Mouse (Mus musculus) hematopoietic stem cell, adult 5-6 weeks (primary cell): ENCODE results near the gene D630023F18Rik. TPM values are rescaled to one million over a fixed set of nuclear protein-coding genes. Genes with fewer than 3 reads are reported as not detected.

ENCODE experiments used
- ATAC-seq, 2 experiments: fragments of 125-278 bp in 1 of 2; replicated peaks in 1 of 2; 2 replicates each; pipeline ENCODE4 v1.8.0; 2016 to 2017; ENCODE audit warnings: inconsistent platforms in 2 of 2, mild to moderate bottlenecking in 2 of 2, moderate number of reproducible peaks in 2 of 2, low read depth in 1 of 2, moderate TSS enrichment in 1 of 2; ENCODE audit not compliant: low FRiP score in 2 of 2, poor library complexity in 2 of 2, severe bottlenecking in 2 of 2, insufficient read depth in 1 of 2, low TSS enrichment in 1 of 2
- total RNA-seq: library from RNA; stranded (forward); fragments of 172-1452, 232-1000 nt; gene quantifications from 2 replicates; pipeline ENCODE4 v1.2.3, GENCODE M21; 2017

D630023F18Rik gene
- total RNA-seq: 1.4 TPM in 1 of 2 replicates, not detected in the other

DNA sequence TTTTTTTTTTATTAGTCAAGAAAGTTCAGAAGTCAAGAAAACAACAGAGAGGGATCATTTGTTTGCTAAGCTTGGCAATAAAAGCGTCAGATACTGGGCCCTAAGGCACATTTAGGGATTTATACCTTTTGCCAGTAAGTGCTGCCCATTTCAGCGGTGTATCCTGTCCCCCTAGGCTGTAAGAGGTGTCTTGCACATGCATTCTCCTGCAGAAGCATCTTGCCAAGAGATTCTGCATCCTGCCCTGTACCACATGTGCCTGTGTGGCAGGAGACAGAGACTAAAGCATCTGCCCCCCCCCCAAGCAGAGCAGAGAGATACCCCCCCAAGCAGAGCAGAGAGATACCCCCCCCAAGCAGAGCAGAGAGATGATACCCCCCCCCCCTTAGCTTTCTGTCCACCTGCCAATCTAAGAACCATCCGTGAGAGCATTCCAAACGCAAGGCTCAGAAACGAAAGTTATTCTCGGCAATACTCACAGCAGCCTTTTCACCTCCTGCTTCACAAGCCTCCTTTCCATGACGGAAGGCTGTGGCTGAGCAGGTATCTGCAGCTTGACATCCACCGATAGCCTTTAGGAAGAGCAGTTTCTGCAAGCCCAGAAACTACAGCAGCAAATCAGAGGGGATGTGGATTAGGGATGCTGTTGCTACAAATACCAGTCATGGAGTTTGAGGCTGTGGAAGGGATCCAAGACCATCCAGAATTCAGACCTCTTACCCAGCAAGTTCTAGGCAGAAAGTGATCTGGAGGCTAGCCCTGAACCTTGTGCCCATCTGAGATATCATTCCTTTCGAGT lies at the start of gene D630023F18Rik:
TSS of gene D630023F18Rik (minus strand) at position 641 of the 799 bp plus-strand sequence.
- no peak for ATAC-seq

- ATAC-seq: no peak
These were observed 48.6 kb upstream of the D630023F18Rik start for GRCm38 (mm10) chr1:65171579-65171978.

GRCm38 (mm10) chr1:65169947-65170346 lies 46.9 kb upstream of the D630023F18Rik start:
- ATAC-seq: no peak

DNA sequence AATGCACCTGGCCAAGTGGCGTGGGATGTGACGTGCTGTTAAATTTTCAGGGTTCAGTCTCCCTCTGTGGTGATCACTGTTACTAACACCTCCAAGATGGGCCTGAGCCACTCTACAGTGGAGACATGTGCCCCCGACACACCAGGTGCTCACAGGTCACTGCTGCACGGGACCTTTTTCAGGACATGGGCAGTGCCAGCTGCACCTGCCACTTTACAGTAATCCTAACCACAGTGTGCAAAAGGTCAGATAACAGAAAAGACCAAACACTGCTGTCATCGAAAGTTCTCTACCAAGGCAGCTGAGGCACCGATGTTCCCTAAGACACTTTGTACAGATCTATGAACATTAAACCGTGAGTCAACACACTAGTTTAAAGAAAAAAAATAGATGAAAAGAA lies 46.5 kb upstream of the D630023F18Rik start:
- no peak for ATAC-seq

- no peak for ATAC-seq
These were observed 44.5 kb upstream of the D630023F18Rik start for GRCm38 (mm10) chr1:65167496-65167895.

GRCm38 (mm10) chr1:65162210-65162609 lies 39.2 kb upstream of the D630023F18Rik start:
- no peak for ATAC-seq

GRCm38 (mm10) chr1:65156111-65156510 lies 33.1 kb upstream of the D630023F18Rik start:
- no peak for ATAC-seq

- no peak for ATAC-seq
These were observed 31.8 kb upstream of the D630023F18Rik start for GRCm38 (mm10) chr1:65154814-65155213.

DNA sequence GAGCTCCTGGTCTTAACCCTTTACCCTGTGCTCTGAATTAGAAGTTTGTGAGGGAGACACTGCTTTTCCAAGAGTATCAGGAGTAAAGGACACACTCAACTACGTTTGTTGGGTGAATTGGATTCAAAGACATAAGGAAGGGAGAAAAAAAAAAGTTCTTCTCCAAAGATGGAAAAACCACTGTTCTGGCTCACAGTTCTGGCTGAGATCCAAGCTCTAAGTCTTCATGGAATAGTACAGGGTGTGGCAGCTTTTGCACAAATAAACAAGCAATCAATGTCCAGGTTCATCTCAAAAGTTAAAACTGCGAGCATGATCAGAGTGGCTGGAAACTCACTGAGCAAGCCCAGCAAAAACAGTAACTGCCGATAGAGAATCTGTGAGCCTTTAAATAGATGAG lies 25.0 kb upstream of the D630023F18Rik start:
- ATAC-seq: no peak

DNA sequence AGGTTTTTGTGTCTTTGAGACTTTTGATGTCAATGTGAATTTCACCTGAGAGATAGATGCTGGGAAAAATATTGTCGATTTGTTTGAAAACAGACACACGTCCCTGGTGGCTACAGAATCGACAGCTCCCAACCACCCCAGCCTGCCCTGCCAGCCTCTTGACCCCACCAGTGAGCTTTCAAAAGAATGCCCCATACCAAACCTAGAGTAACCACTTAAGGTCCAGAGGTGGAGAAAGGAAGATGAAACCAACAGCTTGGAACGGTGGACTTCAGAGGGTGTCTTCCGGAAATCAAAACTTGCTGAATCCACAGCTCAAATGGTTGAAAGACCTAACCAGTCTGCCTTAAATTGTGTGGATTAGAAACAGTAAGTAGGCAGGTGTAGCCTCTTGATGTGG lies 24.3 kb upstream of the D630023F18Rik start:
- no peak for ATAC-seq

DNA sequence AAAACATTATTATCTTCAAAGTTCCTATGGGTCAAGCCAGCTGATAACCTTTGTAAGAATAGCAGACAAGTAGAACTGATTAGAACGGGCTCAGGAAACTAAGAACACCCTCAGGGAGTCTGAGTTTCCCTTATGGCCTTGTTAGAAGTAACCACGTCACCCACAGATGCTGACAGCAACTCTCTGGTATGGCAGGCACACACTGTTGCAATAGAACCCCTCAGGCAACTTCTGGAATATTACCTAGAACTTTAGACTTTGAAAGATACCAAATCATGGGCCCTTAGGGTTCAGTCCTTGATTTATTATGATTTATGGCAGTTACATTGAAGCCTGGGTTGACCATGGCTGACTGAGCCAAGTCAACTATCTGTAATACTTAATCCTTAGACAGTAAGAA lies 23.6 kb upstream of the D630023F18Rik start:
- no peak for ATAC-seq

DNA sequence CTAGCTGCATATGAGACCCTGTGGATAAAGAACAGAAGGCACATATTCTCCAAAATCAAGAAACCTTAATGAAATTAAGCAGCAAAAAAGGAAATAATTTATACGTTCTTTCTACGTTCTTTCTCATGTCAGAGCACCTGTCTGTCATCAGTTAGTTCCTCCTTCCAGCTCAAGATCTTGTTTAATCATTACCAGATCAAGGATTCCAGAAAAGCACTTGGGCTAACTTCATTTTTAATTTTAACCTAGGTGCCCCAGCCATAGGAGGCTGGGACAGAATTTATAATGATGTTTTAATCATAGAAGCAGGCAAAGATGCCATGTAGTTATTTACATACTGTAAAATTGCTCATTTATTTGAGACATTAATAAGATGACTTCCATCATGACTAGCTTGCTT lies 21.8 kb upstream of the D630023F18Rik start:
- no peak for ATAC-seq

GRCm38 (mm10) chr1:65137560-65137959 lies 14.5 kb upstream of the D630023F18Rik start:
- ATAC-seq: no peak

- no peak for ATAC-seq
These were observed 9.8 kb upstream of the D630023F18Rik start for GRCm38 (mm10) chr1:65132833-65133232.

- ATAC-seq: no peak
These were observed 8.7 kb upstream of the D630023F18Rik start for GRCm38 (mm10) chr1:65131671-65132070.

- no peak for ATAC-seq
These were observed 7.2 kb upstream of the D630023F18Rik start for GRCm38 (mm10) chr1:65130226-65130625.

- ATAC-seq: no peak
These were observed 6.7 kb upstream of the D630023F18Rik start for GRCm38 (mm10) chr1:65129634-65130180.

DNA sequence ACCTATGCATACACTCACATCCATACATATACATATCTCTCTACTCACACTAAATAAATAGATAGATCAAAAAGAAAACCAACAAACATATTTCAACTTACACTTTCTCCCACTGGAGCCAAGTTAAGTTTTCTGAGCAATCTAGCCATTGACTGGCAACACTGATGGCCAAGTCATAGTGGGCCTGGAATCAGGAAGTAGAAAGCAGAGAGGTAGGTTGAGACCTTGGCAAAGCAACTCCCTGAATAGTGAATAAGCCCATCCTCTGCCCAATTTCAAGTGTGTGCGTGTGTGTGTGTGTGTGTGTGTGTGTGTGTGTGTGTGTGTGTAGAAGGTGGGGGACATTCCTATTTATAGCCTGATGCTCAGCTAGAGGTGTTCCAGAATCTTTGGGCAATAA lies 3.6 kb downstream of the D630023F18Rik start, which contains the start of gene Gm28845:
TSS of gene Gm28845 (minus strand) at position 121 of the 400 bp plus-strand sequence.
- ATAC-seq: no peak
